Mouse (Mus musculus): ENCODE measurements at regions not wholly inside any gene's neighbourhood (a gene's known extent, or its start where the extent isn't known, plus 50 kb on each side); places are given as distances from the start of the nearest gene placed in this dataset.

DNA sequence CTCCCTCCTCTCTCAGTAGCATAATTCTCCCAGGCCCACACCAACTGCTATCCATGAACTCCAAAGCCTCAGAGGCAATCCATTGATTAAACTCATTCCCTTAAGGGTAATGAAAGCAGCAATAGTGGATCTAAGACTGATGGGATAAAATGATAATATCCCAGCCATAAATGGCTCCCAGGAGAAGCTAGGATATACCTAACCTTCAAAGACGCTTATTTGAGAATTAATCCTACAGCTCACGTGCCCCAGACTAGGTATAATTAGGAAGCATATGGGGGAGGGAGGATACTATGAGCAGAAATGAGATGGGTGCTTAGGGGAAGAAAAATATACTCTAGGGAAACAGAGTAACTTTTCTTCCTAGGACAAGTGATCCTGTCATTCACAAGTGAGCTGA, 52.8 kb upstream of the Rnf32 start:
- no peak for DNase-seq (ENCODE audit: low spot score)

DNA sequence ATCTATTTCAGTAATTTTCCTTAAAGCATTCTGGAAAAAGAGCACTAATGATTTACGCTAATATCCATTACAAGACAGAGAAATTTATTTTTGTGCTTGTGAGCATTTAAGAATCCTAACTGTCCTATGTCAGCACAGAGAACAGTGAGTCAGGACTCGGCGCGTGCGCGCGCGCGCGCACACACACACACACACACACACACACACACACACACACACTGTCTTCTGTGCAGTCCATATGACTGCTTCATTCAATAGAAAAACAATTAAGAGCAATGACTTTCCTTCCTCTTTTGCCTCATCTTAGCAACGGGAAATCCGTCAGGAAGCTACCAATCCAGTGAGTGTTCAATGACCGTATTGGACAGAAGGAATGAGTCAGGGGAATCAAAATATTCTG, 53.3 kb upstream of the Rnf32 start:
- no peak for DNase-seq (ENCODE audit: low spot score)

DNA sequence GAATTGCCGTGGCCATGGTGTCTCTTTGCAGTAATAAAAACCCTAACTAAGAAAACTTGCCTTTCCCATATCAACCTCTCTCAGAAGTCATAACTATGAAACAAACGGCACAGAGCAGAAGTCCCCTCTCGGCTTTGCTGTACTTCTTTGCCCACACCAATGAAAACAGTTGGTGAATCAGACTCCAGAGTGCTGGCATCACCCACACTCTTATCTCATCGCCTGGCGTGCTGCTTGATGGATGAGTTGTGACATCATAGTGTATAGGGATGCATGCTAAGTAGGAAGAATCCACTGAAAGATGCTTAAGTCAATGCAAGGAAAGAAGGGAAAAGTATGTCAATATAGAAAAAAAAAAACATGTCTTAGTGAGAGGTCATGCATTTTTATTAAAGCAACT, 58.3 kb upstream of the Rnf32 start:
- no peak for DNase-seq (ENCODE audit: low spot score)

DNA sequence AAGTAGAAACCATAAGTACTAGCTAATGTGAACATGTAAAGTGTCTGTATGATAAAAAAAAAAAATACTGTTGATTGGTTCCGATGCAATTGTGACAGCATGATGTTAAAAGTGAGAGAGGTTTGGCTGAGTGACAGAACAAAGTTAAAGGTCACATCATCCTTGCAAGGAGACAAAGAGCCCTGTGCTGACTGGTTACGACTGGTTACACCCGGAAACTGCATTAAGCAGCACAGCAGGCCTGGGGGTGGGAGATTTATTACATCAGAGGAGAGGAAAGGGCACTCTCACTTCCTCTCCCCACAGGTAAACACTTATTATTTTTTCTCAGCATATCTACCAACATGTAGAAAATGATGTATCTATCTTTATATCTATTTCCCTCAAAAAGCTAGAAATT, 63.5 kb upstream of the Rnf32 start:
- peak; percentile 71 for DNase-seq (ENCODE audit: low spot score)

DNA sequence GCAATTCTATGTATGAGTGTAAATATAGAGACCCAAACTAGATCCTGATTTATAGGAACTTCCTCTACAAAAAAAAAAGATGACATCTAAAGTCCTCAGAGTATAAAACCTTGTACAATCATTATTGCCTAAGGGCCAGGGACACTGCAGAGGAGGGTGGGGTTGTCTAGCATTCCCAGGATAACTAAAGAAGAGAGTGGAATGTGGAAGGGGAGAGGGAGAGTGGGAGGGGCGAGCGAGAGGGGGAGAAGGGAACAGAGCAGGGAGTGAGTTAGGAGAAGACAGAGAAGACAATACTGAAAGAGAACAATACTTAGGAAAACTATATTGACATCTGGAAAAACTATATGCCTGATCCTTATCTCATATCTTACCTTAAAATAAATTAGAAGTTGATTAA, 64.0 kb upstream of the Rnf32 start:
- peak; percentile 48 for DNase-seq (ENCODE audit: low spot score)

DNA sequence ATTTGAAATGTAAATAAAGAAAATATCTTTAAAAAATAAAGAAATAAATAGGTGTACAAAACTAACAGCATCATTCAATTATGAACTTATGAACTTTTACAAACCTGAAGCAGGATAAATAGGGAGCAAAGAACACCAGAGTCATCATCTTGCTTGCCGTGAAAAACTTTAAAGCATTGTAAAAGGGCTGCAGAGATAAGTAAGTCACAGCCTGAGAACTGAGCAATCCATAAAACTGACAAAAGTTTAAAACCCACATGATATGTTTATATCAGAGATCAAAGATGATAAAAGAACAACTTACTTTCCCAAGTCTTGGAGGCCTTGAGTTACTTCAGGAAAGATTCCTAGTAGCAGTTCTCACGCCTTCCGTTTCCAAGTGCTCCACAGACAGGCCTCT, 66.1 kb upstream of the Rnf32 start:
- no peak for DNase-seq (ENCODE audit: low spot score)

DNA sequence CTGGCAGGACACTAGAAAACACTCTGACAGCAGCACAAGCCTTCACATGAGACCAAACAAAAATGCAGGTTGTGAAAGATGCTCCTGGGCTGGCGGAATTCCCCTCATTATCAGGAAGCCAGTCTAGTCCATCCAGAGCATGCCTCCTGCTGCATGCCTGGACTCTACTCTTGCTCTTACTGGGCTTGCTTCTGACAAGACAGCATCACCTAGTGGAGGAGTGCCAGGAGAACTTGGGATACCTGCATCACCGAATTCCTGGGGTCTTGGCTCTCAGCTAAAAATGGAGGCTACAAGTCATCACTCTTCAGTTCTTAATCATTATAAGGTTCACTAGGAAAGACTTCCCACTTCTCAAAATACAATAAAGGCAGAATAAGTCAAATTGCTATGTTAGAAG, 78.8 kb upstream of the Rnf32 start:
- no peak for DNase-seq (ENCODE audit: low spot score)

DNA sequence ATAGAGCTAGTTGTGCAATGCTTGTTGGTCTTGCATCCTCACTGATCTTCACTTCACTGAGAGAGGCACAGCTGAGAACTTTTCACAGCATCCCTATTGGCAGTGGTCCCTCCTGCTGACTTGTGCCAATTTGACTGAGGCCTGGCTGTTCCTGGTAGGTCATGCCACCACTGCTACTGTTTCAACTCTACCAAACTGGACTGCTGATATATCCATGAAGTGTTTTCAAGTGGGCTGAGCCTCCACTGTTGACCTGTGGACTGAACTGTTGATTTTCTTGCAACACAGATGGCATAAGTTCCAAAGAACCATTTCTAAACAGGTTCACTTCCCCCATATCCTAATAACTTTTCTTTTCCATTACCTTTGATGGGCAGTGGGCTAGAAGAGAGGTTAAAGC, 83.3 kb upstream of the Rnf32 start:
- no peak for DNase-seq (ENCODE audit: low spot score)

DNA sequence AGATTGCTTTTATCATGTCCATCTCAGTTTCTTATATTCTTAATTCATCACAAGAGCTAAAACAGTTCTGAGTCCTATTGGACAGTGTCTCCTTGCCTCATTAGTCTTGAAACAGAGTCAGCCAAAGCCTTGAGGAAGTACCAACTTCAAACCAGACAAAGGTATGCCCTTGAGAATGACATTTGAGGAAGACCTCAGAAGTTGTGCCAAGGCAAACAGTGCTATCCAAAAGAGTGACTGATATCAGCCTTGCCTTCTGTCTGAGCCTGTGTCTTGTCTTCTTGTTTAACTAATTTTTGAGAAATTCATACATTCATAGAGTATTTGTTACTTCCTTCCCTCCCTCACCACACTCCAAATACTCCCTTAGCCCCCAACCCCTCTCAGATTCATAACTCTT, 88.5 kb upstream of the Rnf32 start:
- DNase-seq (ENCODE audit: low spot score): no peak

DNA sequence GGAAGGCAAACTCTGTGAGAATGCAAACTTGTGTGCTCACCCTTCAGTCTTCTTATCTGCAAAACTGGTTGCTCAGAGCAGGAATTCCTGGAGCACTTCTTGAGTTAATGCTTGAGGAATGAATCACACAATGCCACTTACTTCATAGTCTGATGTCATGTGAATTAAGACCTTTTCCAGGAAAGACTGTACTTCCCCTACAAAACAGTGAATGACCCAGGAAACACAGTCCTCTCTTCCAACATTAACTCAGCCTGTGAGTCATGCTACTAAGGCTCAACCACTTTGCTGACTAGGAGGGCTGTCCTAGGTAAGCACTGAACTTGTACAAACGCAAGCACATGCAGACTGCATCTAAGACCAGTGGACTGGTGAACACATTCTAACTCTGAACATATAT, 112.5 kb upstream of the Rnf32 start:
- DNase-seq (ENCODE audit: low spot score): no peak

DNA sequence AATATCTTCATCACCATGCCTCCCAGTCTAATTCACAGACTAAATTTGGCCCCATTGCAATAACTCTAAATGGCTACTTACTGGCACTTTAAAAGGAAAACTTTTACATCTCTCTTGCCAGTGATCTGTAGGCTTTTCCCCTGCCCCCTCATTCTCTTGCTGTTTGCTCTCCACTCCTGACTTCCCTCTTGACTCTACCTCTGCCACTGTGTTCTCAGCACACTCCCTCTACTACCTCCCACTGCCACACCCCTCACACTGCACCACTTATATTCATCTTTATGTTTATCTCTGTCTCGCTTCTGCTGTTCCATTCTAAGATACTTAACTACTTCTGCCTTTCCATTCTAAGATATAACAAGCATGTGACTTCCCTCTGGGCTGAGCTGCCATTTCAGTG, 141.4 kb upstream of the Rnf32 start:
- DNase-seq (ENCODE audit: low spot score): no peak

DNA sequence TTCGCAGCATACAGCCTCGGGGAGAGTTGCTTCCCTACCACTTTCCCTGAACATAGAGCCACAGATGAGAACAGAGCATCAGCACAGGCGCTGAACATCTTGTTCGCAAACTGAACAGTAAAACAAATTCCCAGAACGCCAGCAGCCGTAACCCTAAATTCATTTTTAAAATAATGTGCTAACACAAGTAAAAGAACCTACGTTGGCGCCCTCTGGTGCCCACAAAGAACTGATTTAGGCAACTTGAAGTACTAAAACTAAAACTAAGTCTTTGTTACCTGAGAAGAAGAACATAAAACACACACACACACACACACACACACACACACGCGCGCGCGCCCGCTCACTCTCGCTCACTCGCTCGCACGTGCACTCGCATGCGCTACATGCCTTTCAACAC, 159.2 kb upstream of the Rnf32 start:
- DNase-seq (ENCODE audit: low spot score): peak; percentile 62

DNA sequence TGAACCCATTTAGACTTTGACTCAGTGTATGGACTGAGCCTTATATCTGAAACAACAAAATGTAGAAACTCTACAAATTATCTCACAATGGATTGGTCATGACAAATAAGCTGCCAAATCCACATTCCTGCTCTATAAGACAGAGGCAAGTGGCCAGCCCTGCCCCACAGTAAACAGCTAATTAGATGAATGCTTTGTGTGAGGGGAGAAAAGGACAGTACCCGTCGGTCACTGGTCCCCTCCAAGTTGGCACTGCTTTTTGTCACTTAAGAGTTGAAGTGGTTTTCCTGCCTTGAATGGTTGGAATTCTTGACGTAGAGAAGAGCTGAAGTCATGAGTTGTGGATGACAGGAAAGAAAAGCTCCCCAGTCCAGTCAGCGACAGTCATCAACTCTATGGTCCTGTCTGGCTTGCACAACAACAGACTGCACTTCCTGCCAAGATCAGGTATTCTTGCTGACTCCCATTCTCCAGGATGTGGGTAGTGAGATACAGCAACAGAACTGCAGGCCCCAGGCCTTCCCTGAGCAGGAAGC, 162.3 kb upstream of the Rnf32 start:
- no peak for DNase-seq (ENCODE audit: low spot score)

DNA sequence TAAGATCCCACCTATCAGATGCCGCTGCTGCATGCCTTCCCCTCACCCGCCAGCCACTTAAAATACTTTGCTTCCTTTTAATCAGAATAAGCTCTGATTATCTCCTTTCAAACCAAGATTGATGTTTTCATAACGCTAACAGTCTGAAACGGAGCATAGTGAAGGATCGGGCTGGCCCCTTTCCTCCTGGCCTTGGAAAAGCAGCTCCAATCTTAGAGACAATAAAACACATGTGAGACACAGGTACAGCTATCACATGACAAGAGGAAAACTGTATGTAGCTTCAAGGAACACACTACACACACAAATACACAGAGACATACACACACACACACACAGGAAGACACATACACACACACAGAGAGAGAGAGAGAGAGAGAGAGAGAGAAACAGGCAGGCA, 165.3 kb upstream of the Rnf32 start:
- no peak for DNase-seq (ENCODE audit: low spot score)

DNA sequence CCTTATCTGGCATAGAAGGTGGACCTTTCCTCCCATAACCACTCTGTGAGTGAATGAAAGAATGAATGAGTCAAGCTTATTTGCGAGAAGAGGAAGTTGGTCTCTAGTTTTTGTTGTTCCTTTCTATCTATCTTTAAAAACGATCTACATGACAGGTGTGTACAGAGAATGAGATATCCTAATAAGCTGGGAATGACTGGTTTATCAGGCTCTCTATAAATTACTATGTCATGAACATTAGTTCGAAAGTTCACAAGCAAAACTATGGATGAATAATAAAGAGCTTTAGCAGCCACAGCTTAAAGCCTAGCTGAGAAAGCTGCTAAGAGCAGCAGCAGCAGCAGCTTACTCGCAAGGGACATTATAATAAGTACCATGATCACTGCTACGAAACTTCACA, 165.8 kb upstream of the Rnf32 start:
- DNase-seq (ENCODE audit: low spot score): no peak

DNA sequence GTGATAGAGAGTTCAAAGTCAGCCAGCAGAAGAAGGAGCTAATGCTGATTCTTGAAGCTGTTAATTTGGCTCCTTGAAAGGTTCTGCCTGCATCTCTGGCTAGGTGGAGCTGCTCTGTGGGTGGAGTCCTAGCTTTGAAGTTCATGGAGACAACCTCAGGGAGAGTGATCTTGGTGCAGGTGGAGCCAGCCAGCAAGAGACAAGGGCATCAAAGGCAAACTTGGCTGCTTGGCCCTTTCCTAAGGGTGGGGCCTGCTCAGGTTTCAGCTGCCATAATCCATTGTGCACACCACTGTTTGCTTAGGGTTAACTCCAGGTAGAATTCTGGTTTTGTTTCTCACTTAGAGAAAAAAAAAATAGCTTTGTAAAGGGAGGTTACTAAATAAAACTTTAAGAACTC, 170.7 kb upstream of the Rnf32 start:
- DNase-seq (ENCODE audit: low spot score): no peak

DNA sequence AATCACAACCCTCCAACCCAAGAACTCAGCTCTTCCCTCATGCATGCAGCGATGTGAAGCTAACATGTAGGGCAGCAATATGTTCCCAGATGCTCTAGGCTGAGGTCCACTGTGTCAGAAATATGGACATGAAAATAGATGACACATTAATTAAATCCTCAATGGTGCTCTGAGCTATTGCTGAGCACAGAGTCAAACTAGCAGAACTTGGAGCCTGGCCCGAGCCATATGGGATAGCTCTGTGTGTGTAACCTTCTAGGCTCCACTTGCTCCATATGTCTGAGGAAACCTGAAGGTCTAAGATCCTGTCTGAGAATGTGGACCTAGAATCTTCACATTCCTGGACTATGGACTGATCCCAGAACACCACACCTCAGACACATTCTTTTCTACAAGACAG, 203.0 kb upstream of the Rnf32 start:
- no peak for DNase-seq (ENCODE audit: low spot score)

DNA sequence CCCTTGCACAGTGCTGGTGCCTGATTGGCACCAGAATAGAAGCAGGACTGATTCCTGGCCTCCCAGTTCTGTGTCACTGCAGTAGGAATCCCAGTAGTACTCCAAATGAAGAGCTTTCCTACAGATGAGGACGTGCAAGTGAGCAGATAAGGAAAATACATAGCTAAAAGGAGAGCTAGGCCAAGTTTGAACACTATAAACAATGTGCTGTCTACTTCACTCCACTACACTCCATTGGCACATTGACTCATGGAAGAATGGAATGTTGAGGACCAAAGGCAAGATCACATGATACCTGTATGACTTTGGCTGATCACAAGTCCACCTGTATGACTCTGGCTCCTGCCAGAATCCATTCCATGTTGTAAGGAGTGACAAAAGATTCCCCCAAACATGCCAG, 215.9 kb upstream of the Rnf32 start:
- no peak for DNase-seq (ENCODE audit: low spot score)

DNA sequence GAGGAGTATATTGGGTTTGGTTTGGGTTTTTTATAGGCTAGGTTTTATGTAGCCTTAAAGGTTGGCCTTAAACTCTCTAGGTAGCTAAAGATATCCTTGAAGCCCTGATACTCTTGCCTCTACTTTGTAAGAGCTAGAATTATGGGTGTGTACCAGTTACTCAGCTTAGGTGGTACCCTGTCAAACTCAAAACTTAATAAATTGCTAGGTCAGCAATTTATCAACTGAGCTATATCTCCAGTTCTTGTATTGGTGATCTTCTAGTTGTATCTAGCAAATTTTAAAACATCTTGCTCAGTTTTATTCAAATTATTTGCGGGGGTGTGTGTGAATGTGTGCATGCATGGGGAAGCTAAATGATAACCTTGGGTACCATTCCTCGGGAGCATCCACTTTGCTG, 225.4 kb upstream of the Rnf32 start:
- DNase-seq (ENCODE audit: low spot score): no peak

DNA sequence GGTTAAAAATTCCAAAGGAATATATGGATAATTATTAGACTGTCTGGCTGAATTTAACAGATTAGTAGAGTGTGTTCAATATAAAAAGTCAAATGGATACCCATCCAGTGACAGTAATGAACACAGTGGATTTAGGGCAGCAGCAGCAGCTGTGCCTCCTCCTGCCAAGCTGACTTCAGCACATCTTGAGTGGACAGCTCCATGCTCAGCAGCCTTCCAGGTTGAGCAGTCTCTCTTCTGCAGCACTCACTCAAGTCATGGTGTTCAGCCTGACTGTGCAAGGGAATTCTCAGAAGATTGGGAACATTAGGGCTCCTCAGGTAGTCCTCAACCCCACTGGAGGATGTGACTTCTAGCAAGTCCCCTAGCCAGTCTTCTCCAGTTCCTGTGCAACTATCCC, 240.8 kb upstream of the Rnf32 start:
- DNase-seq (ENCODE audit: low spot score): peak; percentile 55

DNA sequence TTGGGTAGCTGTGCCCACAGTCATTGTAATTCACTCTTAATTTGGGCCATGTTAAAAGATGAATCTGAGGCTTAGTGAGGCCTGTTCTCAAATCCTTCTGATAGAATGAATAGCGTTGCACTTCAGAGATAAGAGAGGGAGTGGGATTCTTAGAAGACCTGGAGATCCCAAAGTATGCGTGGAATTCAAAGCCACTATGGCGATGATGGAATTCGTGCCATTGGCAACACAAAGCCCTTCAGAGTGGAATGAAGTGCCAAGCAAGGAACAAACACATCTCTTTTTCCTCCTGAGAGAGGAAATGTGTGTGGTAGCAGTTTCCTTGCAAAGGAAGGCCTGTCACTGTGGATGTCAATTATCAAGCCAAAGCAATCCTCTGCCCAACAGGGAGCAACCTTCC, 248.3 kb upstream of the Rnf32 start:
- no peak for DNase-seq (ENCODE audit: low spot score)

DNA sequence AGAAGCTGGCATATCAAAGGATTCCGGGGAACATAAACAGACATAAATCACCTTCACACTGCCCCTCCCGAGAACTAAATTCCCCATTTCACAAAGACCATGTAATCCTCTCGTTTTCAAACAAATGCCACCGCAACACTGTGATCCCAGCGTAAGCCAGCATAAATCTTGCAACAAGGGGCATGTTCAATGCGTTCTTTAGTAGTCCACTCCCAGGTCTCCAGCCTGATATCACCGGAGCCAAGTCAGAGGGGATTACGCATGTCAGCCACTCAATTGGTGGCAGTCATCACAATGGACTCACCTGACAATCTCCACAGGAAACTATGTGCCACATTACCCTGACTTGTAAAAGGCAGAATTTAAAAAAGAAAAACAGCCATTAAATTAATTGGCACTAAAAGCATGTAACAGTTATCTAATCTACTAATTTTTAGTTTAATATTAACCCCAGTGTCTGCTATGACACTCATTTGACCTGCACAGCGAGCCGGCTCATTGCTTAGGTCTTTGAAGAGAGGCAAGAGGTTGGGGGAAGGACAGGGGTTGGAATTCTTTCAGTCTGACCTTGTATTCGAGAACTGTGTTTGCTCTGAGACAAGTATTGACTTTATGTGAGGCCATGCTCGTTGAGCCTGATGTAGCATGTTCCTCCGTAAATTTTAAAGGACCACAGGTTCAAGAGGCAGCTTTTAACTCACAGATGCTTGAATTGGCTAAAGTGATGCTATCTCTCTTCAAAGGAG, 252.0 kb upstream of the Rnf32 start:
- peak; percentile 7 for DNase-seq (ENCODE audit: low spot score)

DNA sequence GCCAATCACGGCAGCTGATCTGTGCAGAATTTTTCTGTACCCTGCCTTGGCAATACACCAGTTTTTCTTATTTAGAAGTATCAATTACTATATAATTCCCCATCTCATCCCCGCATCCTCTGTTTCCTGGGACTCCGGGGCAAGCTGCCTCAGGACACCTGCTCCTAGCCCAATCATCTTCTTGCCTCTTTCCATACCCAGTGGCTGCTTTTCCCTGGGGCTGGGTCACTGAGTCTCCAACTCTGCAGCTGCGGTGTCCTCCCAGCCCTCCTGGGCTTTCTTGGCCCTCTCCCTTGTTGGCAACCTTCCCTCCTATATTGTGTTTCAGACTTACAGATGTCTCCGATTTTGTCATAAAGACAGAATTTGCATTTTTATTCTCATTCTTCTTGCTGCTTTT, 254.8 kb upstream of the Rnf32 start:
- DNase-seq (ENCODE audit: low spot score): no peak

DNA sequence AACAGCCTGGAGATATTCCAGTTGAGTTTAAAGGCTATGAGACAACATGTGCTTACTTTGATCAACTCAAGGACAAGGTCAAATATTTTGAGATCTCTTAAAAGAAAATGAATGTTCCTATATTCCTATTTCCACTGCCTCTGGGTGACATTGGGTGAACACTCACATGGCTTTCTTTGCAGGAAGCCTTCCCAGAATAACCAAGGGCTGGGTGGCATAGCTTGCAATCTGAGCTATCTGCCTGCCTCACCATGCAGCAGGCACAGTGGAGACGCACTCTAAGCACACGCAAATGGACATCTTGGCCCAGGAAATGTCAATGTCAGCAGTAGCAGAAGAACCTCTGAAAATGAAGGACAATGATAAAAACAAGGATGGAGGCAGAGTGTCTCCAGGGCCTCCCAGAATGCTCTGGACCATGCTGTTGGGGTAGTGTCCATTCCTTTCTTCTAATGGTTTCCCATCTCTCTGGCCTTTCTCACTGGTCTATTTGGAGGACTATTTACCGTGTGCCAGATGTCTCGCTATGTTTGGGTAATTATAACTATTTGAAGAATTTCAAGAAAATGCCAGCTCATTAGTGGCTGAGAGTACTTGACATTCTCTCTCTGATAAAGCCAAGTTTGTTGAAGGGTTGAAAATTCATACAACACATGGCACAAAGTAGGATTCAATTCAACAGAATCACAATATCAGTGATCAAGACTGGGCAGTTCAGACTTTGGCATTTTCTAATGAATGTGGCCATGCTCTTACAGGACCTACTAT, 276.3 kb upstream of the Rnf32 start:
- DNase-seq (ENCODE audit: low spot score): no peak

Data from embryo, embryonic 10.5 days (tissue).